Mouse (Mus musculus) embryonic facial prominence, embryonic 11.5 days (tissue): ENCODE results near the gene Zfp367. TPM values are rescaled to one million over a fixed set of nuclear protein-coding genes. Genes with fewer than 3 reads are reported as not detected.
A peak's percentile ranks its signal among the peaks of the same experiment; 100 is the strongest.

Experiments
- ATAC-seq: fragments of 200-750 bp; cut with Nextera tagmentation; replicated peaks from 2 replicates; pipeline ENCODE4 v1.8.0; 2017; ENCODE audit warnings: low read depth; ENCODE audit not compliant: insufficient number of reproducible peaks, low FRiP score, low TSS enrichment
- DNase-seq: peaks from one replicate; pipeline ENCODE4 v3.0.0-alpha.2; 2015; ENCODE audit warnings: low spot score
- H3K27ac ChIP-seq: fragments of 300-500 bp; sonication (generic); replicated peaks from 2 replicates; pipeline ENCODE4 v1.5.1; 2014; ENCODE audit warnings: mild to moderate bottlenecking, low read depth, low read length, control low read depth
- H3K27me3 ChIP-seq: fragments of 300-500 bp; sonication (generic); 2 replicates; pipeline ENCODE4 v1.6.1; 2014; ENCODE audit warnings: mild to moderate bottlenecking, low read length, moderate library complexity, mixed read lengths; ENCODE audit not compliant: control insufficient read depth, insufficient read depth
- H3K36me3 ChIP-seq: fragments of 300-500 bp; sonication (generic); replicated peaks from 2 replicates; pipeline ENCODE4 v1.6.1; 2014; ENCODE audit warnings: low read depth, mild to moderate bottlenecking, low read length, moderate library complexity, mixed read lengths; ENCODE audit not compliant: control insufficient read depth, insufficient read depth
- H3K4me1 ChIP-seq: fragments of 300-500 bp; sonication (generic); 2 replicates; pipeline ENCODE4 v1.6.1; 2014; ENCODE audit warnings: low read length, mixed read lengths; ENCODE audit not compliant: control insufficient read depth, insufficient read depth
- H3K4me2 ChIP-seq: fragments of 300-500 bp; sonication (generic); 2 replicates; pipeline ENCODE4 v1.6.1; 2014; ENCODE audit warnings: low read depth, mild to moderate bottlenecking, control low read depth, low read length, moderate library complexity
- H3K4me3 ChIP-seq: fragments of 300-500 bp; sonication (generic); 2 replicates; pipeline ENCODE4 v1.5.1; 2014; ENCODE audit warnings: low read depth, low read length, control low read depth
- H3K9ac ChIP-seq: fragments of 300-500 bp; sonication (generic); replicated peaks from 2 replicates; pipeline ENCODE4 v1.6.1; 2014; ENCODE audit warnings: mild to moderate bottlenecking, control low read depth, low read length
- H3K9me3 ChIP-seq: fragments of 300-500 bp; sonication (generic); replicated peaks from 2 replicates; pipeline ENCODE4 v1.6.1; 2016; ENCODE audit warnings: mild to moderate bottlenecking, low read length, inconsistent platforms, mixed read lengths; ENCODE audit not compliant: control insufficient read depth
- WGBS: fragments of 180-500 bp; shearing (Covaris S2); extraction: QIAGEN DNeasy Blood & Tissue Kit; methylation state at CpG from one replicate; pipeline ENCODE4 v1.1.7; 2014; 5-methylcytosine and 5-hydroxymethylcytosine counted together
- polyA plus RNA-seq: library from polyadenylated mRNA; unstranded; fragments of >200 nt; fragmentation: Nextera tagmentation; extraction: Ambion mirVana; gene quantifications from 2 replicates; pipeline ENCODE4 v1.2.1, GENCODE M21; 2014

Gene Zfp367
- polyA plus RNA-seq, 1 experiment from 2014 or later = 18.7 TPM

DNA sequence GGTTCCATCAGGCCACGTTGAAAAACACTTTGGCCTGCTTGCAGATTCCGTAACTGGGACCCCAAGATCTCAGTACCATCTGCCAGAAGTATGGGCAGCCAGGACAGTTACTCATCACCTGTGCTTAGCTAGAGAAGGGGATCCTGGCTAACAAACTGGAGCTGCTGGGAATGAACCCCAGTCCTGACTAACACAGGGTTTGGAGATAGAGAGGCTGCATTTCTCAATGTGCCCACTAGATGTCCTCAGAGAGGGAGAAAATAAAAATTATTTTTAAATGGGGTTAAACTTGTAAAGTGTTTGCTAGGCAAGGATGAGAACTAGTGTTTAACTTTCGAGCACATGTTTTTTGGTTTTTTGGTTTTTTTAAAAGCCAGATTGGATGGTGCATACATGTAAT, 52.8 kb downstream of the Zfp367 start:
- no peaks in the 10 kb centered on the region for H3K4me1 ChIP-seq
- DNase-seq (peak; percentile 70), ATAC-seq (0 out of 2 replicates have a peak, but pooled peaks have one; percentile 69)
- H3K27me3 ChIP-seq = no peaks in the 10 kb centered on the region
- H3K9ac ChIP-seq = no peak overlapping the region
- H3K27ac ChIP-seq = no peak overlapping the region
- H3K4me2 ChIP-seq = no peak overlapping the region
- 69% methylated on average over 3 of the region's 3 CpGs for WGBS
- no peaks in the 10 kb centered on the region for H3K9me3 ChIP-seq
- no peaks in the 10 kb centered on the region for H3K36me3 ChIP-seq
- no peak overlapping the region for H3K4me3 ChIP-seq

- H3K4me3 ChIP-seq = no peak overlapping the region
- ATAC-seq (no peak), DNase-seq (peak; percentile 57)
- no peaks in the 10 kb centered on the region for H3K4me1 ChIP-seq
- H3K9ac ChIP-seq = no peak overlapping the region
- no peaks in the 10 kb centered on the region for H3K27me3 ChIP-seq
- H3K9me3 ChIP-seq = no peaks in the 10 kb centered on the region
- no peaks in the 10 kb centered on the region for H3K36me3 ChIP-seq
- H3K4me2 ChIP-seq = no peak overlapping the region
- no peak overlapping the region for H3K27ac ChIP-seq
- 73% methylated on average over 9 of the region's 9 CpGs for WGBS
Measured at GRCm38 (mm10) chr13:64098992-64099391, 54.0 kb downstream of the Zfp367 start.

- H3K4me1 ChIP-seq = no peaks in the 10 kb centered on the region
- 5% methylated on average over 1 of the region's 1 CpGs for WGBS
- no peaks in the 10 kb centered on the region for H3K9me3 ChIP-seq
- DNase-seq (peak; percentile 90), ATAC-seq (peak; percentile 62; the same call in 1 of the 2 replicates)
- H3K27me3 ChIP-seq = no peaks in the 10 kb centered on the region
- H3K36me3 ChIP-seq = no peaks in the 10 kb centered on the region
- H3K4me3 ChIP-seq = no peak overlapping the region
- H3K9ac ChIP-seq = no peak overlapping the region
- no peak overlapping the region for H3K27ac ChIP-seq
- no peak overlapping the region for H3K4me2 ChIP-seq
Measured at GRCm38 (mm10) chr13:64093341-64093740, 59.7 kb downstream of the Zfp367 start.

- Histone ChIP-seq H3K4me3 (no peak overlapping the region), H3K36me3 (no peaks in the 10 kb centered on the region), H3K9ac (no peak overlapping the region), H3K27me3 (no peaks in the 10 kb centered on the region), H3K4me1 (no peaks in the 10 kb centered on the region), H3K9me3 (no peaks in the 10 kb centered on the region), H3K4me2 (no peak overlapping the region), H3K27ac (no peak overlapping the region)
- WGBS = 64% methylated on average over 6 of the region's 6 CpGs
- DNase-seq (no peak), ATAC-seq (no peak)
Measured at GRCm38 (mm10) chr13:64092752-64093151, 60.2 kb downstream of the Zfp367 start.

GRCm38 (mm10) chr13:64092141-64092540, 60.9 kb downstream of the Zfp367 start:
- Histone ChIP-seq H3K9ac (no peak overlapping the region), H3K27me3 (no peaks in the 10 kb centered on the region), H3K4me3 (no peak overlapping the region), H3K4me2 (no peak overlapping the region), H3K4me1 (no peaks in the 10 kb centered on the region), H3K27ac (no peak overlapping the region), H3K9me3 (no peaks in the 10 kb centered on the region), H3K36me3 (no peaks in the 10 kb centered on the region)
- WGBS = 57% methylated on average over 3 of the region's 3 CpGs
- DNase-seq (no peak), ATAC-seq (no peak)

- DNase-seq (no peak), ATAC-seq (no peak)
- Histone ChIP-seq H3K9me3 (no peaks in the 10 kb centered on the region), H3K4me2 (no peak overlapping the region), H3K27me3 (no peaks in the 10 kb centered on the region), H3K4me3 (no peak overlapping the region), H3K36me3 (no peaks in the 10 kb centered on the region), H3K4me1 (no peaks in the 10 kb centered on the region), H3K27ac (no peak overlapping the region), H3K9ac (no peak overlapping the region)
- WGBS = 74% methylated on average over 7 of the region's 7 CpGs
Measured at GRCm38 (mm10) chr13:64091006-64091405, 62.0 kb downstream of the Zfp367 start.

- Histone ChIP-seq H3K36me3 (no peaks in the 10 kb centered on the region), H3K9ac (no peak overlapping the region), H3K4me1 (no peaks in the 10 kb centered on the region), H3K9me3 (no peaks in the 10 kb centered on the region), H3K4me2 (no peak overlapping the region), H3K27ac (no peak overlapping the region), H3K27me3 (no peaks in the 10 kb centered on the region), H3K4me3 (no peak overlapping the region)
- WGBS = 82% methylated on average over 5 of the region's 5 CpGs
- no peak for DNase-seq
- no peak for ATAC-seq
Measured at GRCm38 (mm10) chr13:64090278-64090677, 62.7 kb downstream of the Zfp367 start.

DNA sequence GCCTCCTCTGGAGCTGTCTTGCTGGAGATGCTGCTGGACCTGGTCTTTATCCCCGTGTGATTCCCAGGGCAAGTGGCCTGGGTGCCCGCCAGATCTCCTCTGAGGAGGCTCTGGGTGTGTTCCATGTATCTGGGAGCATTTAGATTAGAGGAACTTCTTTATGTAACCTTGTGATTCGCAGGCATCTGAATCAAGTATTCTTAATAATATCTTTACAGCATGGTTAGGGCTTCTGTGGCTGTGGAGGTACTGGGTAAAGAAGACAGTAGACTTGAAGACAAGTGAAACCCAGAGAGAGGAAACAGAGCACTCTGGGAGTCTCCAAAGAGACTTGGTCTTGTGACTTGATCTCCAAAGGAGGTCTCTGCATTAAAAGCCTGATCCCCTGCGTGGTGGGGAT, 63.9 kb downstream of the Zfp367 start, which contains the start of gene Hsd17b3:
TSS of gene Hsd17b3 (minus strand) at position 101 of the 400 bp plus-strand sequence.
- Histone ChIP-seq H3K27ac (no peak within 1 kb of the TSS), H3K4me3 (no peak within 1 kb of the TSS), H3K9ac (no peak within 1 kb of the TSS), H3K9me3 (no peaks in the 10 kb centered on the region), H3K36me3 (no peaks in the 10 kb centered on the region), H3K4me2 (no peak within 1 kb of the TSS), H3K4me1 (no peaks in the 10 kb centered on the region), H3K27me3 (no peaks in the 10 kb centered on the region)
- no peak for DNase-seq
- WGBS = 82% methylated on average over 4 of the region's 4 CpGs
- no peak for ATAC-seq
